Mouse (Mus musculus) intestine, embryonic 14.5 days (tissue): Measurements from ENCODE around the gene Neurod2. TPM values are rescaled to one million over a fixed set of nuclear protein-coding genes. Genes with fewer than 3 reads are reported as not detected.

ENCODE experiments used
- ATAC-seq: fragments of 200-750 bp; cut with Nextera tagmentation; replicated peaks from 2 replicates; pipeline ENCODE4 v1.8.0; 2017; ENCODE audit warnings: low read depth, moderate number of reproducible peaks, moderate TSS enrichment, moderate library complexity; ENCODE audit not compliant: low FRiP score, low TSS enrichment
- DNase-seq: peaks from one replicate; pipeline ENCODE4 v3.0.0-alpha.2; 2018; ENCODE audit warnings: low spot score
- H3K27ac ChIP-seq: fragments of 300-500 bp; sonication (generic); 2 replicates; pipeline ENCODE4 v1.5.1; 2014; ENCODE audit warnings: low read depth, mild to moderate bottlenecking, control low read depth
- H3K27me3 ChIP-seq: fragments of 300-500 bp; sonication (generic); replicated peaks from 2 replicates; pipeline ENCODE4 v1.6.1; 2014; ENCODE audit warnings: low read length, control low read depth; ENCODE audit not compliant: control insufficient read depth, insufficient read depth
- H3K36me3 ChIP-seq: fragments of 300-500 bp; sonication (generic); 2 replicates; pipeline ENCODE4 v1.6.1; 2014; ENCODE audit warnings: low read length, control low read depth; ENCODE audit not compliant: control insufficient read depth, insufficient read depth
- H3K4me1 ChIP-seq: fragments of 300-500 bp; sonication (generic); replicated peaks from 2 replicates; pipeline ENCODE4 v1.6.1; 2014; ENCODE audit warnings: low read length, control low read depth, mixed read lengths; ENCODE audit not compliant: control insufficient read depth, insufficient read depth
- H3K4me2 ChIP-seq: fragments of 300-500 bp; sonication (generic); 2 replicates; pipeline ENCODE4 v1.6.1; 2014; ENCODE audit warnings: low read length
- H3K4me3 ChIP-seq: fragments of 300-500 bp; sonication (generic); 2 replicates; pipeline ENCODE4 v1.5.1; 2014; ENCODE audit warnings: low read depth, low read length, control low read depth, mixed read lengths
- H3K9ac ChIP-seq: fragments of 300-500 bp; sonication (generic); 2 replicates; pipeline ENCODE4 v1.6.1; 2014; ENCODE audit warnings: mild to moderate bottlenecking, low read length
- H3K9me3 ChIP-seq: fragments of 300-500 bp; sonication (generic); 2 replicates; pipeline ENCODE4 v1.6.1; 2016; ENCODE audit warnings: low read length, control low read depth; ENCODE audit not compliant: control insufficient read depth
- whole genome bisulfite sequencing: fragments of 180-500 bp; shearing (Covaris S2); extraction: QIAGEN DNeasy Blood & Tissue Kit; methylation state at CpG from one replicate; pipeline ENCODE4 v1.1.7; 2014; 5-methylcytosine and 5-hydroxymethylcytosine counted together
- polyA plus RNA-seq: library from polyadenylated mRNA; unstranded; fragments of >200 nt; fragmentation: Nextera tagmentation; extraction: Ambion mirVana; gene quantifications from 2 replicates; pipeline ENCODE4 v1.2.1, GENCODE M21; 2014

Neurod2 gene
- polyA plus RNA-seq: 0.05 and 0.07 TPM in 2 replicates

- H3K4me1 ChIP-seq: peaks cover 9% of the 10 kb centered on the region; the same call in 1 of the 2 replicates
- ATAC-seq (no peak), DNase-seq (no peak)
- no peaks in the 10 kb centered on the region for H3K36me3 ChIP-seq
- 2% methylated on average over 38 of the region's 38 CpGs for WGBS
- peaks cover 100% of the 10 kb centered on the region for H3K27me3 ChIP-seq
- no peak within 1 kb of the TSS for H3K9ac ChIP-seq
- H3K9me3 ChIP-seq: no peaks in the 10 kb centered on the region
- peak within 1 kb of the TSS; percentile 3; the same call in 1 of the 2 replicates for H3K4me2 ChIP-seq
- H3K27ac ChIP-seq: no peak within 1 kb of the TSS
- H3K4me3 ChIP-seq: no peak within 1 kb of the TSS
These were observed at the start of gene Neurod2 for GRCm38 (mm10) chr11:98329081-98329959. Gene Neurod2, minus strand, starts transcription at chr11:98329648.

DNA sequence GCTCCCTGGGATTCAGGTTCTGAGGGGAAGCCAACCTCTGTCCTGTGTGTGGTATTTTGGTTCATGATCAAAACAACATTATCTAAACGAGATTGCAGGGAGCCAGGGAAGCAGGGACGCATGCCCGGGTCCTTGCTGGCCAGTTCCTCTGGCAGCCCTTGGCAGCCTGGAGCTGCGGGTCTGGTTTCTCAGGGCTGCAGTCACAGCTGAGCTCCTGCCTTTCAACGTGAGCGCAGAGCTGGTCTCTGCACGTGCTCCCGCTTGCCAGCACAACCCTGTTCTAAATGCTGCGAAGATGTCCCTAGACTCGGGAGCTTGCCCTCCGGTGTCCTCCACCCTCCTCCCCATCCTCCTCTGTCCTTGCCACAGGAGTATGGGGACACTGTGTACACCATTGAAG lies 48.3 kb upstream of the Neurod2 start:
- H3K9me3 ChIP-seq: no peaks in the 10 kb centered on the region
- WGBS: 82% methylated on average over 11 of the region's 11 CpGs
- H3K9ac ChIP-seq: no peak overlapping the region
- no peak overlapping the region for H3K4me2 ChIP-seq
- H3K27me3 ChIP-seq: no peaks in the 10 kb centered on the region
- H3K27ac ChIP-seq: no peak overlapping the region
- DNase-seq (no peak), ATAC-seq (no peak)
- H3K4me1 ChIP-seq: no peaks in the 10 kb centered on the region
- no peak overlapping the region for H3K4me3 ChIP-seq
- peaks cover 70% of the 10 kb centered on the region for H3K36me3 ChIP-seq

DNA sequence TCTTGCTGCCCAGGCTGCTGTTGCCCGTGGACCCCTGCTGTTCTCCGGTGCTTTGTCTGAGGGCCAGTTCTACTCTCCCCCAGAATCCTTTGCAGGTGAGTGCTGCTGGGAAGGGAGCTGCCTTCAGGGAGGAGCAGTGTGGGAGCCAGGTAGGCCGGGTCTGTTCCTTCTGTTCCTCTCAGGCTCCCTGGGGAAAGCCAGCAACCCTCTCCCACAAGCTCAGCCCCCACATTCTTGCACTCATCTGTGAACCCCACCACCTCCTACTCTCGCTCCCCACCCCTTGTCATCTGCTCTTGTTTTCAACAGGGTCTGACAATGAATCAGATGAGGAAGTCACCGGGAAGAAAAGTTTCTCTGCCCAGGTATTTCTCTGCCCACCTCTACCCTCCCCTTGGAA lies 47.3 kb upstream of the Neurod2 start:
- Histone ChIP-seq H3K9ac (no peak overlapping the region), H3K27me3 (no peaks in the 10 kb centered on the region), H3K27ac (no peak overlapping the region), H3K4me3 (no peak overlapping the region), H3K4me2 (no peak overlapping the region), H3K36me3 (peaks cover 70% of the 10 kb centered on the region), H3K9me3 (no peaks in the 10 kb centered on the region), H3K4me1 (0 out of 2 replicates have a peak, but pooled peaks cover 4% of the 10 kb centered on the region)
- DNase-seq (no peak), ATAC-seq (no peak)
- WGBS: 70% methylated on average over 5 of the region's 5 CpGs

DNA sequence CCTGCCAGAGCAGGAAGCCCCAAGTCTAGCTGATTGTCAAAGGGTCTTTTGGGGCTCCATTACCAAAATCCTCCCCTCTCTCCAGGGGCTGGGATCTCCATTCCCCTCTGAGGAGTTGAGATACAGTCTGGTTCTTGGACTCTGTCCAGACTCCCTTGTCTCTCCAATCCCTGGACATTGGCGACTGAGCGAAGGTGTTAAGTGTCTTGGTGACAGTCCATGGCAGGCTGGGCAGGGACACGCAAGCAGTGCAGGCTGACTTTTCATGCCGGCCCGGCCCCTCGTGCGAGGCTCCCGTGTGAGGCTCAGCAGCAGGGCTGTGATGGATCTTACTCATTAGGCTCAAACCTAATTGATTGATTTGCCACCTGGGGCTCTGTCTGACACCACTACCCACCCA lies 44.8 kb upstream of the Neurod2 start:
- Histone ChIP-seq H3K27me3 (no peaks in the 10 kb centered on the region), H3K9ac (no peak overlapping the region), H3K9me3 (no peaks in the 10 kb centered on the region), H3K36me3 (peaks cover 53% of the 10 kb centered on the region), H3K27ac (no peak overlapping the region), H3K4me3 (no peak overlapping the region), H3K4me1 (peaks cover 9% of the 10 kb centered on the region; the same call in 1 of the 2 replicates), H3K4me2 (no peak overlapping the region)
- 87% methylated on average over 8 of the region's 8 CpGs for WGBS
- no peak for DNase-seq
- no peak for ATAC-seq

- peaks cover 43% of the 10 kb centered on the region for H3K36me3 ChIP-seq
- DNase-seq: no peak
- no peaks in the 10 kb centered on the region for H3K9me3 ChIP-seq
- ATAC-seq: no peak
- no peak overlapping the region for H3K9ac ChIP-seq
- no peak overlapping the region for H3K27ac ChIP-seq
- H3K4me1 ChIP-seq: peaks cover 9% of the 10 kb centered on the region; the same call in 1 of the 2 replicates
- H3K27me3 ChIP-seq: no peaks in the 10 kb centered on the region
- WGBS: 87% methylated on average over 6 of the region's 6 CpGs
- no peak overlapping the region for H3K4me3 ChIP-seq
- no peak overlapping the region for H3K4me2 ChIP-seq
These were observed 43.8 kb upstream of the Neurod2 start for GRCm38 (mm10) chr11:98373244-98373643.

DNA sequence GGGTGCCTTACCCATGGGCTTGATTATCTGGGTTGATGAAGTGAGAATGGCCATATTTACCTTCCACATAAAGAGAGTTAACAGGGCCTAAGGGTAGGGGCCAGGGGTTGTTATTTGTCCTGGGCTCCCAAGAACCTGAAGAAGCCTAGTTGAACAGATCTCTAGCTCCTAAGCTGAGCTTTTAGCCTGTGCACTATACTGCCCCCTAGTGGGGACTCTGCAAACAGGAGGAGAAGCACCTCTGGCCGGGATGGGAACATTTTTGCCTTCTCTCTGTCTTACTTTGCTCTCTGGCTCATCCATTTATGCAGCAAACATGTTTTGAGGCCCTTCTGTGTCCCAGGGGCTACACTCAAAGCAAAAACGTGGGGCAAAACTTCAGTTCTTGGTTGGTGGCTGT lies 43.0 kb upstream of the Neurod2 start:
- H3K4me2 ChIP-seq: no peak overlapping the region
- no peak overlapping the region for H3K27ac ChIP-seq
- no peaks in the 10 kb centered on the region for H3K27me3 ChIP-seq
- H3K9me3 ChIP-seq: no peaks in the 10 kb centered on the region
- DNase-seq (peak; percentile 80), ATAC-seq (no peak)
- H3K9ac ChIP-seq: no peak overlapping the region
- peaks cover 35% of the 10 kb centered on the region for H3K36me3 ChIP-seq
- WGBS: 11% methylated on average over 2 of the region's 2 CpGs
- peaks cover 9% of the 10 kb centered on the region; the same call in 1 of the 2 replicates for H3K4me1 ChIP-seq
- no peak overlapping the region for H3K4me3 ChIP-seq

GRCm38 (mm10) chr11:98371556-98372240 lies 42.2 kb upstream of the Neurod2 start:
- Histone ChIP-seq H3K36me3 (peaks cover 28% of the 10 kb centered on the region), H3K27me3 (no peaks in the 10 kb centered on the region), H3K9ac (no peak overlapping the region), H3K9me3 (no peaks in the 10 kb centered on the region), H3K27ac (no peak overlapping the region), H3K4me1 (peaks cover 9% of the 10 kb centered on the region; the same call in 1 of the 2 replicates), H3K4me3 (no peak overlapping the region), H3K4me2 (no peak overlapping the region)
- ATAC-seq: peak; percentile 56; the same call in 1 of the 2 replicates
- 51% methylated on average over 10 of the region's 10 CpGs for WGBS
- no peak for DNase-seq

GRCm38 (mm10) chr11:98370588-98370987 lies 41.1 kb upstream of the Neurod2 start:
- peaks cover 17% of the 10 kb centered on the region for H3K36me3 ChIP-seq
- H3K27me3 ChIP-seq: no peaks in the 10 kb centered on the region
- DNase-seq (no peak), ATAC-seq (no peak)
- H3K9me3 ChIP-seq: no peaks in the 10 kb centered on the region
- 92% methylated on average over 2 of the region's 2 CpGs for WGBS
- H3K9ac ChIP-seq: no peak overlapping the region
- no peak overlapping the region for H3K4me3 ChIP-seq
- peaks cover 9% of the 10 kb centered on the region; the same call in 1 of the 2 replicates for H3K4me1 ChIP-seq
- no peak overlapping the region for H3K27ac ChIP-seq
- H3K4me2 ChIP-seq: no peak overlapping the region
